Mouse (Mus musculus) lung, postnatal 25 days (tissue): ENCODE results near the gene Gm28048.

Source experiments
- DNase-seq: peaks from one replicate; pipeline ENCODE4 v3.0.0; 2022; ENCODE audit warnings: low spot score

The Gm28048 gene

GRCm38 (mm10) chr11:22859633-22860334 is 122.1 kb downstream of the Gm28048 start:
- DNase-seq, result peak; percentile 90

DNA sequence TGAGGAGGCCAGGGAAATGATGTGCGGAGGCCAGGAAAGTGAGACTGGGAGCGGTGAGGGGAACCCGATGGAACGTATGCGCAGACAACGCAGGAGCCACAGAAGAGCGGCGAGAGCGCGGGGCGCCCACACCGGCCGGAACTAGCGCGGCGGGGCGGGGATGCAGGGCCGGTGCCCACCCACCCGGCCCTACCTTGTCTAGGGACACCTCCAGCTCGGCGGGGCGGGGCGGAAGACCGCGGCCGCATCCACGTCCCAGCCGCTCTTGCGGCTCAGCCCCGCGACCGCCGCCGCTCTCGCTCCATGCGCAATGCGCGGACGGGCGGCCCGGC is 122.6 kb downstream of the Gm28048 start:
- DNase-seq, result no peak

DNA sequence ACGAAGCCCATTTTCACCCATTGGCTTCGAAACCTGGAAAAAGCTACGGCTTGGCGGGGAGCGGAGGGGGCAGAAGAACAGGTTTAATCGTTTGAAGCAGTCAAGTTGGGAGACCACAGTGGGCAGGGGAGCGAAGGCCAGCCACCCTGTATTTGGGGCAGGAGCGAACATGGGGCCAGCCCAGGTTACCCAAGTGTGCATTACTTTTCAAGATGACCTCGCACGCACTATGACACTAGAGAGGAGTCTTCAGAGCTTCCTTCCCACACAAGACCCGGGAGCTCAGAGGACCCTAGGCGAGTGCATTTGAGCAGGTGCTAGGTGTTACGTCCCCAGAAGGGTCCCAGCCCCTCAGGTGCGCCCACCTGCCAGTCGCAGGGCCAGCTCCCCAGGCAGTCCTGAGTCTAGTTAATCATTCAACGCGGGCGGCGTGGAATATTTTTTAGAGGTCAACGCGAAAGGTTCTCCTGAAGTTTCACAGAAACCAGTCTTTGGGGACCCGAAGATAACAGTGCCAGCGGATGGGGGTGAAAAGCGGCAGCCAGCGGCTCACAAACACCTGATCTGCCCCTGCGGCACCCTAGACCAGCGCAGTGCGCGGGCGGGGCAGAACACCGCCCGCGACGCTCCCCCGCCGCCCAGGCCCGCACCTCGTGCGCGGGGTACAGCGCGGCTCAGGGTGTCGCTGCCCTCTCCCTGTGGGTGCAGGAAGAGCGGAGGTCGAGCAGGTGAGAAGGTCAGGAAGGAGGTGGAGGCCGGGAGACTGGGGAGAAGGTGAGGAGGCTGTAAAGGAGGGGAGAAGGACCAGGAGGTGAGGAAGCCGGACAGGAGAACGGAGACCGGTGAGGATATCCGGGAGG is 123.2 kb downstream of the Gm28048 start:
- no peak for DNase-seq

- DNase-seq, result no peak
These were observed 124.0 kb downstream of the Gm28048 start for GRCm38 (mm10) chr11:22857705-22858440.

DNA sequence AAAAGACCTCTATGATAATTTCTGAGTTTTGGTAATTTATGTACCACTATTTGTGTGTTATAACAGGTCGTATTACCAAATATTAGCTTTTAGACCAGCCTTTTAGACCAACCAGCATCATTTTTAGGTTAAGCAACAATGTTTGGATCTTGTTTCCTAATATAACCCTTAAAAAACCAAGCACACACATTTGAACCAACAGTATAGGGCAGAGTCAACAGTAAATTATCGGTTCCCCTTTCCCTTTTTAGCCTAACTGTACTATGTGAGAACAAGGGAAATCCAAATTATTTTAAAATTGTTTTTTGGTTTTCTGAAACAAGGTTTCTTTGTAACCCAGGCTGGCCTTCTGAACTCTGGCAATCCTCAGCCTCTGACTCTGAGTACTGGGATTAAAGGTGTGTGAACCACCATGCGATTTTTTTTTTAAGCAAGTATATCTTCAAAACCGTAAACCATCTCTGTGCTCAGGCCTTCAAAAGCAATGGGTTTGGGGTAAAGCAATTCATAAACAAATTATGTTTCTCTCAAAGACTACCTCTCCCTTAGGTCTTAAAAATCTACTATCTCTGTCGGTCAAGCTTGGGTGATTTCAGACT is 124.7 kb downstream of the Gm28048 start:
- DNase-seq, result no peak

GRCm38 (mm10) chr11:22856371-22856965 is 125.4 kb downstream of the Gm28048 start:
- DNase-seq, result no peak

DNA sequence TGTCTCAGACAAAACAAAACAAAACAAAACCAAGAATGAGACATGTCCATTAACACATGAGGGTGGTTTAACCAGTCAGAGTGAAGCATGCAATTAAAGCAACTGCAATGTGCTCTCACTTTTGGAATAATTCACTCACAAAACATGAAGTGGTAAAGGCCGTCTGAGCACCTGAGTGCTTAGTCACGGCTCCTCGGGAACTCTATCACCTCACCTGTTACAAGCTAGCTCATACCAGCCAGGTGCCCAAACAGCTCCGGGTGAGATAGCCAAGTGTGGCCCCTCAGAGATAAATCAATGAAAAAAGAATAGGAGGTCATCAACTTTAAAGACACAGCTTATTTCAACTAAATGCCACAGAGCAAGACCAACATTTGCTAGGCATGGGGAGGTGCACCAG is 127.3 kb downstream of the Gm28048 start:
- no peak for DNase-seq

GRCm38 (mm10) chr11:22853477-22854157 is 128.3 kb downstream of the Gm28048 start:
- no peak for DNase-seq

- no peak for DNase-seq
These were observed 129.4 kb downstream of the Gm28048 start for GRCm38 (mm10) chr11:22852510-22852909.

GRCm38 (mm10) chr11:22851416-22851815 is 130.5 kb downstream of the Gm28048 start:
- DNase-seq, result peak; percentile 49

DNA sequence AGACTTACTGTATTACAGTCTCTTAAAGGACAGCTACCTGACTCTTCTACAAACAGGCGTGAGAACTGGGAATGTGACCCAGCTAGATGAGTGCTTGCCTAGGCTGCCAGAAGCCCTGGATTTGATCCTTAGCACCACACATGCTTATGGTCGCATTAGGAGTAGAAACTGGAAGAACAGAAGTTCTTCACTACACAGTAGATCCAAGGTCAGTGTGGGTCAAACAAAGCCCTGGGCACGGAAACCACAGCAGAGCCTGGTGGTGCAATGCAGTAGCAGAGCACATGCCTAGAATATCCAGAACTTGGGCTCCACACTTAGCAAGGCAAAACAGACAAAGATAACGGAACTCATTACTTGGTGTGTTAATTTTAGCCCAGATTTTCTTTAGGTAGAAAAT is 131.8 kb downstream of the Gm28048 start:
- DNase-seq, result no peak

GRCm38 (mm10) chr11:22848649-22849195 is 133.2 kb downstream of the Gm28048 start:
- no peak for DNase-seq

DNA sequence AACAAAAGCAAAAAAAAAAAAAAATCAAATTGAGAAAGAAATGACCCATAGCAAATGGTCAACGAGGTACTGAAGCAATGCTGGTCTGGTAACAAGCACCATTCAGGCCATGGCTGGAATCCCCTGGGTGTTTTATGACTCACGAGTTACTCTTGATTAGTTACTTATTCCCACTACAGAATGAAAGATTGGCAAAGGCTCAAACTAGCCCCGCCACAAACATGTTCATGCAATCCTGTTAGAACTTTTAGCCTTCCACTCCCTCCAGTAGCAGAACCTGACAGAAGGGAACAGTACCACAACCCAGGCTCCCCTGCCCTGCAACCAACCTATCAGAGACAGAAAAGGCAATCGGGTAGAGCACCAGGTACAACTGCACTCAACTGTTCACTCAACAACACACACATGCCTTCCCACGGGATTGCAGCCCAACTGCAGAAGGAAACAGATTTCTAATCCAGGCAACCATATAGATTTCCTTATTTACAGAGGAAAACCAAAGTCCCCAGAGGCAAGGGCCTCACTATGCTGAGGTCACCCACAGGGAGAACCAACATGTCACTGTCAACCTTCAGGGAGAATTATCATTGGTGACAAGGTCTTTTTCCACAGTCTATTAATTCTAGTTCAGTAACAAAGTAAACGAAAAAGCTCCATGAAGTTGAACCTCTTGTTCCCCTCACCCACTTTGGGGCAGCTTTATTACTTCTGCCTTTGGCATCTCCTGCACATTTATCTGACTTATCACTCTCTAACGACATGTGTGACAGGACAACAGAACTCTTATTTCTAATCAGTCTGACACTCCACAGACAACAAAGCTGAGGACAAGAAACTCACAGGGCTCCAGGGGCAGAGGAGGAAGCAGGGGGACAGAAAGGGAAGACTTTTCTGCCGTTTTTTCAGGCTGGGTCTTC is 133.9 kb downstream of the Gm28048 start:
- peak; percentile 70 for DNase-seq

- DNase-seq, result no peak
These were observed 134.7 kb downstream of the Gm28048 start for GRCm38 (mm10) chr11:22846960-22847731.

DNA sequence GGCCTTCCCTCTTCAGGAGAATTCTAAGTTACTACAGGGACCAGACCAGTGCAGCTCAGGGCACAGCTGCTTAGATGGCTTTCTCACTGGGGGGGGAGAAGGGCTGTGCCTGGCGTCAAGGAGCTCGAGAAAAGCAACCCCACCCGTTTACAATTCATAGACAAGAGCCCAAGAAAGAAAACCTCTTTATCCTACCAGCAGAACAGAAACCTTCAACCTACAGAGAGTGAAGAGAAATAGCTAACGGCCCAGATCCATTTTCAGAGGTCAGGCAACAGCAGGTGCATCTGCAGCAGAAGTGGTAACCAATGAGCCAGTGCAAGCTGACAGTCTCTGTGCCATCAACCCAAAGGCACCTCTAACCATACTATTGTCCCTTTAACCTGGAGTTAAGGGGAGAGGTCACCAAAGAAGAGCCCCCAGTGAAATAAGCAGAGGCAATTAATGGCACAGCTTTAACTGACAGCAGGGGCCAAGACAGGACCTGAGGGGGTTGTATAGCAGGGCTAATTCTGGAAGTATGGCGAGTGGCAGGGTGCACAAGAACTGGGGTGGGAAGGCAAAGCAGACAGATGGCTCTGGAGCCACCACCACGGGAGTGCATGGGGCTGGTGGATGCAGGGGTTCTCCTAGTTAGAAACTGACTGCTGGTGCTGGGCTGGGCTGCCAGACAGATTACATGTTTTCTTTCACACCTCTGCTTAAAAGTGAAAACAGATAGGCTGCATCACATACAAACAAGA is 135.6 kb downstream of the Gm28048 start:
- DNase-seq, result no peak

GRCm38 (mm10) chr11:22844754-22845718 is 136.9 kb downstream of the Gm28048 start:
- DNase-seq, result no peak

DNA sequence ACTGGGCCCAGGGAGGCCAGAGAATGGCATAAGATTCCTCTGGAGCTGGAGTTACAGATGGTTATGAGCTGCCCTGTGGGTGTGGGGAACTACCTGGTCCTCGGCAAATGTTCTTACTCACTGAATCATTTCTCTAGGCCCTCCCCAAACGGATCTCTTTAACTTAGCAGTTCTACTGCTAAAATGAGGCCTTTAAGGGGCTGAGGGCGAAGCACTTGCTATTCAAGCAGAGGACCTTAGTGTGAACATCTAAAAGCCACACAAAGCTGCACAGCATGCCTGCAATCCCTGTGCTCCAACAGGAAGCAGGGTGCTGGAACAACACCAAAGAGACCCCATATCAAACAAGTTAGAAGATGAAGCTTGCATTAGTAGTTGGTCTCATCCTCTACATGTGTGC is 142.4 kb downstream of the Gm28048 start:
- no peak for DNase-seq
